Mouse (Mus musculus): Measurements from ENCODE around the gene Spaca9. TPM values are rescaled to one million over a fixed set of nuclear protein-coding genes. Genes with fewer than 3 reads are reported as not detected.

The Spaca9 gene
- total RNA-seq, 2 experiments from 2014 or later = 0.91 TPM; not detected in 1

GRCm38 (mm10) chr2:28671438-28671837, 28.1 kb downstream of the Spaca9 start:
- DNase-seq (ENCODE audit: extremely low spot score in 1 of 2, low spot score in 1 of 2) = no peak

GRCm38 (mm10) chr2:28665818-28666217, 33.7 kb downstream of the Spaca9 start:
- no peak for DNase-seq (ENCODE audit: extremely low spot score in 1 of 2, low spot score in 1 of 2)

- no peak for DNase-seq (ENCODE audit: extremely low spot score in 1 of 2, low spot score in 1 of 2)
Observed at GRCm38 (mm10) chr2:28662891-28663290, 36.6 kb downstream of the Spaca9 start.

- no peak for DNase-seq (ENCODE audit: extremely low spot score in 1 of 2, low spot score in 1 of 2)
Observed at GRCm38 (mm10) chr2:28656216-28656615, 43.3 kb downstream of the Spaca9 start.

- DNase-seq (ENCODE audit: extremely low spot score in 1 of 2, low spot score in 1 of 2) = no peak
Observed at GRCm38 (mm10) chr2:28654295-28654694, 45.2 kb downstream of the Spaca9 start.

- DNase-seq (ENCODE audit: extremely low spot score in 1 of 2, low spot score in 1 of 2) = no peak
Observed at GRCm38 (mm10) chr2:28653351-28653750, 46.2 kb downstream of the Spaca9 start.

GRCm38 (mm10) chr2:28650526-28650925, 49.0 kb downstream of the Spaca9 start:
- DNase-seq (ENCODE audit: extremely low spot score in 1 of 2, low spot score in 1 of 2) = no peak

GRCm38 (mm10) chr2:28643081-28643480, 56.4 kb downstream of the Spaca9 start:
- no peak for DNase-seq (ENCODE audit: extremely low spot score in 1 of 2, low spot score in 1 of 2)

Small RNA genes within 50 kb of the gene (microRNA-seq; reads per million reads assigned to microRNA genes)
- gene Mir3088 = 2.4 to 3.1 reads per million in 2 experiments

Other genes with a start within 250 kb of the Spaca9 start
- gene 1700007K13Rik, start 233.4 kb downstream of the Spaca9 start, total RNA-seq (2021) = 1 to 10 TPM; 2.8 to 3.8 TPM
- gene Mrps2, start 231.7 kb downstream of the Spaca9 start, total RNA-seq (2021) = 10 to 100 TPM; 38.3 to 39.2 TPM
- gene Gbgt1, start 202.8 kb downstream of the Spaca9 start, total RNA-seq (2021) = 1 to 10 TPM; 1.5 to 2.1 TPM
- gene Gm10134, start 193.6 kb downstream of the Spaca9 start, total RNA-seq (2021) = 1 to 10 TPM in 1 of 2 experiments, not detected in 1; 2.0 TPM
- gene Ralgds, start 186.6 kb downstream of the Spaca9 start, total RNA-seq (2021) = 100 to 1,000 TPM; 115 to 132 TPM
- gene Cel, start 136.3 kb downstream of the Spaca9 start, total RNA-seq (2021) = not detected
- 10 to 100 TPM; 18.9 to 19.5 TPM for gene Gtf3c5, start 116.0 kb downstream of the Spaca9 start, total RNA-seq (2021)
- not detected for gene Gfi1b, start 77.7 kb downstream of the Spaca9 start, total RNA-seq (2021)
- gene Tsc1, start 58.5 kb downstream of the Spaca9 start, total RNA-seq (2021) = 10 to 100 TPM; 36.1 to 44.0 TPM
- gene Ak8, start 437 bp upstream of the Spaca9 start, total RNA-seq (2021) = 1 to 10 TPM; 1.1 TPM
- gene Gtf3c4, start 140.6 kb upstream of the Spaca9 start, total RNA-seq (2021) = 10 to 100 TPM; 33.3 to 34.5 TPM
- gene Ddx31, start 140.7 kb upstream of the Spaca9 start, total RNA-seq (2021) = 1 to 10 TPM; 7.2 to 9.3 TPM
- gene Barhl1, start 216.9 kb upstream of the Spaca9 start, total RNA-seq (2021) = not detected